Mouse (Mus musculus): Measurements from ENCODE around the gene Gpr3.

DNA sequence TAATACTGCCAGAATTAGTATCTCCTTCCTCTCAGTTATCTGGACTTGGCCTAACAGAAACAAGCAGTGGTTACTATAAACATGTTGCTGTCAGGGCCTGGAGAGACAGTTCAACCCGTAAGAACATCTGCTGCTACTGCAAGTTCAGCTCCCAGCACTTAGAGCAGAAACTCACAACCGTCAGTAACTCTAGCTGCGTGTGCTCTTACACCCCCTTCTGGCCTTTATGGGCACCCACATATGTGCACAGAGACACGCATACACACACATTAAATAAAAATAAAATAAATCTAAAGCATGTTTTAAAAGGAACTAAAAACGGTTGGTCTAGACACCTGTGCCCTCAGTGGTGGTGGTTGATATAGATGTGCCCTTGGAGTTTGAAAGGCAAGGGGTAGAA lies 25.5 kb downstream of the Gpr3 start:
- no peak for TF ChIP-seq CTCF (IDR thresholded peaks at IDR 0.05; ENCODE audit: low read depth, low read length)
- no peak for TF ChIP-seq POLR2A (IDR thresholded peaks at IDR 0.05; ENCODE audit: borderline replicate concordance, low read depth, low read length)
